Mouse (Mus musculus): ENCODE data around the gene Hoxc12. TPM values are rescaled to one million over a fixed set of nuclear protein-coding genes. Genes with fewer than 3 reads are reported as not detected.
A peak's percentile ranks its signal among the peaks of the same experiment; 100 is the strongest.

The Hoxc12 gene
- polyA plus RNA-seq, 1 experiment, result not detected

DNA sequence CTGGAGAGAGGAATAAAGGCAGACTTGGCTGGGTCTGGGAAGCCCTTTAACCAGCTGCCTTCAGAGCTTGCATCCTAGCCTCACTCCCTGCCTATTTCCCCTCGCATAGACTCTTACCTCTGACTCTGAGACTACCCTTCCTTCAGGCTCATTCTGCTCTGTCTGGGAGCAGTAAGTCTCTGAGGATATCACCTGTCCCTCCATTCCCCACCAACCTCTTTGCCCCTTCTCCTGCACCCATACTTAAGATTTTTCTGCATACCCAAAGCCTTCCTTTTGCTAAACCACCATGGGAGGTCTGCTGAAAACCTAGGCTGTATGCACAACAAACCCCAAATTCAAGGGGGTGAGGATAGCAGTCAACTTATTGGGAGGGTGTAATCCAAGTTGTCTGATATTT is 43.4 kb downstream of the Hoxc12 start:
- TF ChIP-seq FLI1 (IDR thresholded peaks at IDR 0.05; ENCODE audit: low read length) (no peak), GATA1 (IDR thresholded peaks at IDR 0.05; ENCODE audit: borderline replicate concordance, low read length) (no peak)
- Histone ChIP-seq H3K9me3 (no peaks in the 10 kb centered on the region), H3K4me3 (replicated peaks) (no peak overlapping the region), H3K27me3 (replicated peaks) (peaks cover 98% of the 10 kb centered on the region), H3K36me3 (replicated peaks; ENCODE audit: low read length) (no peaks in the 10 kb centered on the region), H3K4me1 (peaks cover 40% of the 10 kb centered on the region)

DNA sequence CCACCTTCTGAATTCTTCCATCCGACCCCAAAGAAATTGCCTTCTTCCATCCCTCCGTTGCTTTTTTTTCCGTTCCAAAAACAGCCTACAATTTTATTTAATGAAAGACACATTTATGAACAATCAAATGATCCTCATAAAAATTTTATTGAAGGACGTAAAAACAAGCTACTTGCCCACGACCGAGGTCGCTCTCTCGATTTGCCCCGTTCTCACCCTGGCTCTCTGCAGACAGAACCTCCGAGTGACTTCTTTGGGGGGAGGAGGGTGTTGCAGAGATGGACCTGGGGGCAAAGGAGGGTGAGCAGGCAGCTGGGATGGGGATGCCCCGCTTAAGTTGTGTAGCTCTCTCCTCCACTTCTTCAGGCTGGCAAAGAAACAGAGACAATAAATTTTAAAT is 43.8 kb downstream of the Hoxc12 start:
- peaks cover 40% of the 10 kb centered on the region for H3K4me1 ChIP-seq
- TF ChIP-seq FLI1 (IDR thresholded peaks at IDR 0.05; ENCODE audit: low read length) (no peak), GATA1 (IDR thresholded peaks at IDR 0.05; ENCODE audit: borderline replicate concordance, low read length) (no peak)
- H3K4me3 ChIP-seq (replicated peaks), result no peak overlapping the region

DNA sequence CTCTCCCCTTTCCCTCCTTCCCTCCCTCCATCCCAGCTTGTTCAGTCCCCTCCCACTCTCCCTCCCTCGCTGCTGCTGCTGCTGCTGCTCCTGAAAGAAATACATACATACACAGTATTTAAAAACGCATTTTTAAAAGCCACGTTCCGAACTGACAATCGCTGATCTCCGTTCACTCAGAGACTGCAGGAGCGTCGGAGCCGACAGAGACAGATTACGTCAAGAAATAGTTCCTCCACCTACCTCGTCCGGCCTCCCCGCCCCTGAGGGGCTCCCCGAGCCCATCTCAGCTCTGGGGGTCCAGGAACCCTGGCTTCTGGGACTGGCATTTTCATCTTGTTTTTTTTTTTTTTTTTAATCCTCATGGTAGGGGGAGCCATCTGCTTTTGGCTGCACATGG is 44.4 kb downstream of the Hoxc12 start:
- Histone ChIP-seq H3K36me3 (replicated peaks; ENCODE audit: low read length) (no peaks in the 10 kb centered on the region), H3K4me1 (peaks cover 35% of the 10 kb centered on the region), H3K4me3 (replicated peaks) (no peak overlapping the region), H3K9me3 (no peaks in the 10 kb centered on the region), H3K27me3 (replicated peaks) (peaks cover 98% of the 10 kb centered on the region)
- no peak for TF ChIP-seq GATA1 (IDR thresholded peaks at IDR 0.05; ENCODE audit: borderline replicate concordance, low read length)
- no peak for TF ChIP-seq FLI1 (IDR thresholded peaks at IDR 0.05; ENCODE audit: low read length)

More for the DNA sequence above, 43.8 kb downstream of the Hoxc12 start:
- peaks cover 98% of the 10 kb centered on the region for H3K27me3 ChIP-seq (replicated peaks)
- no peaks in the 10 kb centered on the region for H3K36me3 ChIP-seq (replicated peaks; ENCODE audit: low read length)
- no peaks in the 10 kb centered on the region for H3K9me3 ChIP-seq

DNA sequence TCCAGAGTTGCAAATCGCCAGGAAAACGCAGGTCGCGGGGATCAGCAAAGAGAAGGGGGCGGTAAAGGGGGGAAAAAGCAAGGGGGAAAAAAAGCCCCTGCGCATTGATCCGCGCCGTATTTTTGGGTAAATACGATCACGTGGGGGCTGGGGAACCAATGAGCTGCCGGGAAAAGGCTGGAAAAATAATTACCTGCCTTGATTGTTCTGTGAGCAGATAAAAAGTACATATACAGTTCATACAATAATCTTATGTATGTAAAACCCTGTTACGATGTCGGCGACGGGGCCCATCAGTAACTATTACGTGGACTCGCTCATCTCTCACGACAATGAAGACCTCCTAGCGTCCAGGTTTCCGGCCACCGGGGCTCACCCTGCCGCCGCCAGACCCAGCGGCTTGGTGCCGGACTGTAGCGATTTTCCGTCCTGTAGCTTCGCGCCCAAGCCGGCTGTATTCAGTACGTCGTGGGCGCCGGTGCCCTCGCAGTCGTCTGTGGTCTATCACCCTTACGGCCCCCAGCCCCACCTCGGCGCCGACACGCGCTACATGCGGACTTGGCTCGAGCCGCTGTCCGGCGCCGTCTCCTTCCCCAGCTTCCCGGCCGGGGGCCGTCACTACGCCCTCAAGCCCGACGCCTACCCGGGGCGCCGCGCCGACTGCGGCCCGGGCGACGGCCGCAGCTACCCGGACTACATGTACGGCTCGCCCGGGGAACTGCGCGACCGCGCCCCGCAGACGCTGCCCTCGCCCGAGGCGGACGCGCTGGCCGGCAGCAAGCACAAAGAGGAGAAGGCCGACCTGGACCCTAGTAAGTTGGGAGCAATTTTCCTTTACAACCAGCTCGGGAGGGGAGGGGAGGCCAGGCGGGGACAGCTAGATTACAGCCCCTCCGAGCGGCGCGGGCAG is 45.1 kb downstream of the Hoxc12 start:
- H3K4me1 ChIP-seq, result peaks cover 27% of the 10 kb centered on the region
- H3K27me3 ChIP-seq (replicated peaks), result peaks cover 98% of the 10 kb centered on the region
- no peaks in the 10 kb centered on the region for H3K36me3 ChIP-seq (replicated peaks; ENCODE audit: low read length)
- peak overlapping the region; percentile 74 for H3K4me3 ChIP-seq (replicated peaks)
- TF ChIP-seq GATA1 (IDR thresholded peaks at IDR 0.05; ENCODE audit: borderline replicate concordance, low read length) (no peak), FLI1 (IDR thresholded peaks at IDR 0.05; ENCODE audit: low read length) (no peak)
- no peaks in the 10 kb centered on the region for H3K9me3 ChIP-seq

DNA sequence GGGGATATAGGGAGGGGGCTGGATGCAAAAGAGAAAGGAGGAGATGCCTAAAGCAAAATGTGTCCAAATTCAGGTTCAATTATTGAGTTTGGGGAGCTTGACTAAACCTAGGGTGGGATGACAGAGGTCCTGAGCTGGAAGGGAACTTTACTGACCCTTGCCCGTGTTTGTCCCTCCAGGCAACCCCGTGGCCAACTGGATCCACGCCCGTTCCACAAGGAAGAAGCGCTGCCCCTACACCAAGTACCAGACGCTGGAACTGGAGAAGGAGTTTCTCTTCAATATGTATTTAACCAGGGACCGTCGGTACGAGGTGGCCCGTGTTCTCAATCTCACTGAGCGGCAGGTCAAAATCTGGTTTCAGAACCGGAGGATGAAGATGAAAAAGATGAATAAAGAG is 47.2 kb downstream of the Hoxc12 start:
- TF ChIP-seq GATA1 (IDR thresholded peaks at IDR 0.05; ENCODE audit: borderline replicate concordance, low read length) (no peak), FLI1 (IDR thresholded peaks at IDR 0.05; ENCODE audit: low read length) (no peak)
- Histone ChIP-seq H3K4me1 (peaks cover 19% of the 10 kb centered on the region), H3K36me3 (replicated peaks; ENCODE audit: low read length) (no peaks in the 10 kb centered on the region), H3K27me3 (replicated peaks) (peaks cover 97% of the 10 kb centered on the region), H3K9me3 (no peaks in the 10 kb centered on the region), H3K4me3 (replicated peaks) (no peak overlapping the region)

DNA sequence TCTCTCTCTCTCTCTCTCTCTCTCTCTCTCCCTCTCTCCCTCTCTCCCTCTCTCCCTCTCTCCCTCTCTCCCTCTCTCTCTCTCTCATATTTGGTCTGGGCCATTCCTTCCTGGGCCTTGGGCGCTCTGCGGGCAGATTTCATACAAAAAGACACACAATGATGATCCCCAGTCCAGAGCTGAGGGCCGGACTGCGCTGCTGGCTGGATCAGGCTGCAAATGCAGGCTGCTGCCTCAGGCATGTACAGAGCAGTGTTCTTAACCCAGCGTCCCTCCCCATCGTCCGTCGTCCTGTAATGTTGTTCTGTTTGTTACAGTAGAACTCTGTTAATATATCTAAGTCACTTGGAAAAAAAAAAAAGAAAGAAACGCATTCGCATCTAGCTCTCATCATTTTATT is 48.0 kb downstream of the Hoxc12 start:
- Histone ChIP-seq H3K9me3 (no peaks in the 10 kb centered on the region), H3K4me1 (peaks cover 16% of the 10 kb centered on the region), H3K27me3 (replicated peaks) (peaks cover 97% of the 10 kb centered on the region), H3K36me3 (replicated peaks; ENCODE audit: low read length) (no peaks in the 10 kb centered on the region), H3K4me3 (replicated peaks) (no peak overlapping the region)
- no peak for TF ChIP-seq FLI1 (IDR thresholded peaks at IDR 0.05; ENCODE audit: low read length)
- no peak for TF ChIP-seq GATA1 (IDR thresholded peaks at IDR 0.05; ENCODE audit: borderline replicate concordance, low read length)

DNA sequence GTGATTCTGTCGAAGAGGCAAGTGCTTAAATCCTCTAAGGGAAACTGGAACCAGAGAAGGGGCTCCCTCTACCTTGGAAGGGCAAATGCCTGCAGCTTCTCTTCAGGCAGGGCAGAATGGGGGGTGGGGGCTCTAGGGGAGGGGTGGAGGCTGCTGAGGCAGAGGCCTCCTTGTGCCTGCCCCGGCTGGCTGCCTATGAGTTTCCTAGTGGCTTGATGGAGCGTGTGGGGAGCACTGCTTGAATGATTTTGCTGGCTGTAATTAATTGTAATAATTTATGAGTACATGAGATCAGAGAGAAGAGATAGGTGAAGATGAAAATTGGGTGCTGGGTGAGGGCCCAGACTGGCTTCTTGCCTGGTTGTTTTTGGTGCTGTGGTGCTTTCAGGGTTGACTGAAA is 48.4 kb downstream of the Hoxc12 start:
- no peak for TF ChIP-seq FLI1 (IDR thresholded peaks at IDR 0.05; ENCODE audit: low read length)
- TF ChIP-seq GATA1 (IDR thresholded peaks at IDR 0.05; ENCODE audit: borderline replicate concordance, low read length), result no peak
- no peaks in the 10 kb centered on the region for H3K9me3 ChIP-seq
- H3K4me3 ChIP-seq (replicated peaks), result no peak overlapping the region
- peaks cover 16% of the 10 kb centered on the region for H3K4me1 ChIP-seq
- H3K27me3 ChIP-seq (replicated peaks), result peaks cover 97% of the 10 kb centered on the region
- H3K36me3 ChIP-seq (replicated peaks; ENCODE audit: low read length), result no peaks in the 10 kb centered on the region

DNA sequence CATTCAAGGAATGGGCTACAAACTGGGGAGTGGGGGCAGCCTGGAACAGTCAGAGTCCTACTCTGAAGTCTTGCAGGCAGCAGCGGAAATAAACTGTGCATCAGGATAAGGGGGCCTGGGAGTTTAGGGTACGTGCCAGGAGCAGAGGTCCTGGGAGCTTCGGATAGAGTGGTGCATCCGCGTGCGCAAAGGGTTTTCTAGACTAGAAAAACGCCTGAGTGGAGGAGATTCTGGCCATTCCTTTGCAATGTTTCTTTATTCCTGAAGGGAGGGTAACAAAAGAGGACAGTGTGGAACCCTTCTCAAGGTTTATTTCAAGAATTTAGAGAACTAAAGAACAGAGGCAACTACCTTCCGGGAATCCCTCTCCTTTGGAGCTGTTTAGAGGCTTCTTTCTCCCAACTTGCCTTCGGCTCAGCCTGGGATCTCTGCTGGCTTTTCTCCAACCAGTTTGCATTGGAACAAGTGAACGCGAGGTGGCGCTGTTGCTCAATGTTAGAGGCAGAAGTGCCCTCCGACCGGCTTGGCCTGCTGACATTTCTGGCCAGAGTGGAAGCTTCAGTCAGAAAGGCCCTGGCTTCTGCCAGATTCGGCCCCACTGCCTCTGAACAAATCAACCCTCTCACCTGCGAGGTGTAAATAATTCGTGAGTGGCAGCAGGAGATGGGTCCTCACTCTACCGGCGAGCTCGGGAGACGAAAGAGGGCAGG is 50.7 kb downstream of the Hoxc12 start:
- H3K4me1 ChIP-seq, result peaks cover 16% of the 10 kb centered on the region
- H3K9me3 ChIP-seq, result no peaks in the 10 kb centered on the region
- peaks cover 96% of the 10 kb centered on the region for H3K27me3 ChIP-seq (replicated peaks)
- H3K4me3 ChIP-seq (replicated peaks), result peak overlapping the region; percentile 42
- no peak for TF ChIP-seq GATA1 (IDR thresholded peaks at IDR 0.05; ENCODE audit: borderline replicate concordance, low read length)
- no peak for TF ChIP-seq FLI1 (IDR thresholded peaks at IDR 0.05; ENCODE audit: low read length)
- no peaks in the 10 kb centered on the region for H3K36me3 ChIP-seq (replicated peaks; ENCODE audit: low read length)

DNA sequence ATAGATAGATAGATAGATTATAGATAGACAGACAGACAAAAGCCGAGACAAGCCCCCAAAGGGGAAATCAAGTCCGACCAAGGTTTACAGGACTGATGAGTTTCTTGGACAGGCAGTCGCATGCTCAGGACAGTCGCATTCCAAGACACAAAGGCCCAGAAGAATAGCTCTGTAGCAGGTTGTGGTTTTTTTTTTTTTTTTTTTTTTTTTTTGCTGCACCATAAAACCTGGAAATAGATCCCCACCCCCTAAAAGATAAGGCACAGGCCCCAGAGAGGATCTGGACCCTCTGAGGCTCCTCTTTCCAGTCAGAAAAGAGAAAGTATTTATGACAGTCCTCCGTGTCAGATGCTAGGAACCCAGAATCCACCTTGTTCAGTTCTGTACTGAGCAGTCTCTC is 51.5 kb downstream of the Hoxc12 start:
- peaks cover 97% of the 10 kb centered on the region for H3K27me3 ChIP-seq (replicated peaks)
- TF ChIP-seq FLI1 (IDR thresholded peaks at IDR 0.05; ENCODE audit: low read length), result no peak
- no peak for TF ChIP-seq GATA1 (IDR thresholded peaks at IDR 0.05; ENCODE audit: borderline replicate concordance, low read length)

More for the DNA sequence above, 51.5 kb downstream of the Hoxc12 start:
- no peak overlapping the region for H3K4me3 ChIP-seq (replicated peaks)
- no peaks in the 10 kb centered on the region for H3K9me3 ChIP-seq
- H3K4me1 ChIP-seq, result peaks cover 17% of the 10 kb centered on the region
- H3K36me3 ChIP-seq (replicated peaks; ENCODE audit: low read length), result no peaks in the 10 kb centered on the region

Other genes with a start within 250 kb of the Hoxc12 start
- 6.7 and 23.2 TPM in 2 replicates for gene Calcoco1, start 214.6 kb upstream of the Hoxc12 start, polyA plus RNA-seq (2012; ENCODE audit: insufficient read depth, low replicate concordance)
- not detected in 2 replicates for gene Hoxc13, start 15.7 kb upstream of the Hoxc12 start, polyA plus RNA-seq (2012; ENCODE audit: insufficient read depth, low replicate concordance)
- not detected in 2 replicates for gene Hoxc11, start 17.7 kb downstream of the Hoxc12 start, polyA plus RNA-seq (2012; ENCODE audit: insufficient read depth, low replicate concordance)
- 0.08 TPM in 1 of 2 replicates, not detected in the other for gene Hoxc10, start 30.0 kb downstream of the Hoxc12 start, polyA plus RNA-seq (2012; ENCODE audit: insufficient read depth, low replicate concordance)
- gene Hoxc5, start 30.7 kb downstream of the Hoxc12 start, polyA plus RNA-seq (2012; ENCODE audit: insufficient read depth, low replicate concordance), result not detected in 2 replicates
- gene Hoxc9, start 39.7 kb downstream of the Hoxc12 start, polyA plus RNA-seq (2012; ENCODE audit: insufficient read depth, low replicate concordance), result not detected in 2 replicates
- gene Hoxc8, start 53.9 kb downstream of the Hoxc12 start, polyA plus RNA-seq (2012; ENCODE audit: insufficient read depth, low replicate concordance), result 0.04 TPM in 1 of 2 replicates, not detected in the other
- gene Hoxc6, start 61.5 kb downstream of the Hoxc12 start, polyA plus RNA-seq (2012; ENCODE audit: insufficient read depth, low replicate concordance), result not detected in 2 replicates
- gene Hoxc4, start 82.2 kb downstream of the Hoxc12 start, polyA plus RNA-seq (2012; ENCODE audit: insufficient read depth, low replicate concordance), result not detected in 2 replicates
- gene Smug1, start 230.3 kb downstream of the Hoxc12 start, polyA plus RNA-seq (2012; ENCODE audit: insufficient read depth, low replicate concordance), result 0.73 and 2.1 TPM in 2 replicates